ENCODE assay signal across 17 mouse cellular contexts in the genomic region with DNA sequence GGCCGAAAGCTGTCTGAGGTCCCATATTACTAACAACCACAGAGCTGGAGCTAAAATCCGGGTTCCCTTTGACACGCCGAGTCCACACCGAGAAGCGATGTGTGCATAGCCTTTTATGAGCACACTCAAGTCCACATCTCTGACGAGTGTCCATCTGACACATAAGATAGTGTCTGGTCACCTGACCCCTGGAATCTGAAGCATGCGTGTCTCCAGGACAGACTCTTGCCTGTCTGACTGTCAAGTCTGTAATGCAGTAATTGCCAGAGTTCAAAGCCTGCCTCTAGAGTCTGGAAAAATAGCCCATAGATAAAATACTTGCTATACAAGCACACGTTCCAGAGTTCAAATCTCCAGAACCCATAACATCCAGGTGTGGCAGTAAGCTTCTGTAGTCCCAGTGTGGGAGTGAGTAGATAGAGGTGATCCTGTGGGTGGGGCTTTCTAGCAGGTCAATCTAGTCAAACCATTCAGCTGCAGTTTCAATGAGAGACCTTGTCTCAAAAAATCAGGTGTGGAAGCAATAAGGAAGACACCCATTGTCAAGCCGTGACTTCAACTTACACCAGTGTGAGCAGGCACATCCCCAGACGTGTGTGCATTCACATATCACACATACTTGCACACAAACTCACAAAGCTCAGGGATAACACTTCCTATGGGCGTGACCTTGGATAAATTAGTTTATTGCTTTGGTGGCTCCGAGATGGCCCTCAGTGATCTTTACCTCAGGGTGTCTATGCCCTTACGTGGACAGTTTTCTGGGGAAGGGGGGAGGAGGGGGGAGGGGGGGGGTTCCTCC. TPM values are rescaled to one million over a fixed set of nuclear protein-coding genes. Genes with fewer than 3 reads are reported as not detected.
DNase-seq lines count a peak whose midpoint lies in the region; ATAC-seq and TF ChIP-seq lines count a peak whose summit lies in the region.
"Had no signal": no experiment of that assay in that cellular context is flagged by ENCODE, and none has a peak within 500 bp of the region (broad histone marks: within the 10 kb centered on the region; RNA-seq: fewer than 3 reads in every experiment).

No protein-coding gene starts in this region.

- H3K4me2 ChIP-seq in heart, postnatal 0 days (ENCODE audit: low read depth, low read length), result no peak overlapping the region
- peak overlapping the region; percentile 32; the same call in 1 of the 2 replicates for H3K4me2 ChIP-seq in CH12.LX (ENCODE audit: insufficient read depth, low read depth, poor library complexity, severe bottlenecking)
- H3K4me2 ChIP-seq in liver, postnatal 0 days (ENCODE audit: low read depth, low read length), result no peak overlapping the region
- H3K4me2 ChIP-seq in forebrain, embryonic 12.5 days, result no peak overlapping the region
- H3K4me2 ChIP-seq: embryonic facial prominence, embryonic 15.5 days; hindbrain, embryonic 15.5 days; limb, embryonic 13.5 days; lung, embryonic 14.5 days had no signal

- no peak for TF ChIP-seq RAD21 in CH12.LX (IDR thresholded peaks at IDR 0.05; ENCODE audit: low read depth, low read length)

- peak overlapping the region; percentile 31; the same call in 1 of the 2 replicates for H3K27ac ChIP-seq in cerebellum, adult 2 months (ENCODE audit: insufficient read depth, low read length)
- no peak overlapping the region for H3K27ac ChIP-seq in heart, postnatal 0 days (ENCODE audit: low read depth)
- H3K27ac ChIP-seq in CH12.LX (ENCODE audit: insufficient read depth, low read depth), result no peak overlapping the region
- peak overlapping the region; percentile 66; the same call in 1 of the 2 replicates for H3K27ac ChIP-seq in liver, postnatal 0 days (ENCODE audit: low read depth)
- no peak overlapping the region for H3K27ac ChIP-seq in forebrain, embryonic 12.5 days
- H3K27ac ChIP-seq: embryonic facial prominence, embryonic 15.5 days; hindbrain, embryonic 15.5 days; limb, embryonic 13.5 days; midbrain, embryonic 10.5 days; stomach, postnatal 0 days had no signal

- no peaks in the 10 kb centered on the region for H3K27me3 ChIP-seq in cerebellum, adult 2 months (ENCODE audit: control insufficient read depth, insufficient read depth, low read length)
- no peaks in the 10 kb centered on the region for H3K27me3 ChIP-seq in heart, postnatal 0 days (ENCODE audit: control insufficient read depth, insufficient read depth, low read length)
- no peaks in the 10 kb centered on the region for H3K27me3 ChIP-seq in CH12.LX (replicated peaks)
- H3K27me3 ChIP-seq in liver, postnatal 0 days (ENCODE audit: insufficient read depth, low read length), result no peaks in the 10 kb centered on the region
- H3K27me3 ChIP-seq in forebrain, embryonic 12.5 days, result no peaks in the 10 kb centered on the region
- H3K27me3 ChIP-seq: embryonic facial prominence, embryonic 15.5 days; hindbrain, embryonic 15.5 days; limb, embryonic 13.5 days had no signal

- dilution Hi-C loops in CH12.LX (cut with MboI; ENCODE audit: extremely low pct_ligation_motif_present, extremely low pct_unique_long_range_greater_than_20kb, low sequenced_read_pairs), result no loop called here

- TF ChIP-seq EP300 in heart, postnatal 0 days (IDR thresholded peaks at IDR 0.05; ENCODE audit: low read depth), result no peak
- TF ChIP-seq EP300 in CH12.LX (IDR thresholded peaks at IDR 0.05; ENCODE audit: low read length), result no peak
- TF ChIP-seq EP300 in liver, postnatal 0 days (IDR thresholded peaks at IDR 0.05; ENCODE audit: low read depth), result no peak

- WGBS in cerebellum, adult 2 months, result 92% methylated on average over 14 of the region's 14 CpGs
- 53% methylated on average over 14 of the region's 14 CpGs for WGBS in heart, postnatal 0 days
- WGBS in liver, postnatal 0 days (ENCODE audit: insufficient replicate concordance), result 76% methylated on average over 13 of the region's 14 CpGs
- WGBS in forebrain, embryonic 12.5 days, result 88% methylated on average over 14 of the region's 14 CpGs

- no peak overlapping the region for H3K4me3 ChIP-seq in cerebellum, adult 2 months (replicated peaks; ENCODE audit: insufficient read depth, low read depth, low read length)
- H3K4me3 ChIP-seq in heart, postnatal 0 days (ENCODE audit: low read depth, low read length), result no peak overlapping the region
- no peak overlapping the region for H3K4me3 ChIP-seq in CH12.LX (replicated peaks in 1 of 3; ENCODE audit: low read depth in 2 of 3, low read length in 2 of 3, poor library complexity in 1 of 3)
- H3K4me3 ChIP-seq in liver, postnatal 0 days (ENCODE audit: low read depth, low read length), result no peak overlapping the region
- H3K4me3 ChIP-seq in forebrain, embryonic 12.5 days (replicated peaks), result no peak overlapping the region
- H3K4me3 ChIP-seq: embryonic facial prominence, embryonic 15.5 days; hindbrain, embryonic 15.5 days; limb, embryonic 13.5 days; midbrain, embryonic 10.5 days had no signal

- peaks cover 3% of the 10 kb centered on the region for H3K4me1 ChIP-seq in cerebellum, adult 2 months (ENCODE audit: control insufficient read depth, insufficient read depth, low read length)
- H3K4me1 ChIP-seq in heart, postnatal 0 days (ENCODE audit: control insufficient read depth, insufficient read depth), result no peaks in the 10 kb centered on the region
- peaks cover 5 to 22% of the 10 kb centered on the region in 2 experiments for H3K4me1 ChIP-seq in CH12.LX (ENCODE audit: control insufficient read depth in 1 of 2, insufficient read depth in 2 of 2)
- H3K4me1 ChIP-seq in liver, postnatal 0 days (ENCODE audit: insufficient read depth), result peaks cover 14% of the 10 kb centered on the region
- no peaks in the 10 kb centered on the region for H3K4me1 ChIP-seq in forebrain, embryonic 12.5 days
- H3K4me1 ChIP-seq: embryonic facial prominence, embryonic 15.5 days; hindbrain, embryonic 15.5 days; limb, embryonic 13.5 days had no signal

- H3K79me2 ChIP-seq in CH12.LX (replicated peaks; ENCODE audit: control insufficient read depth, extremely low read depth, insufficient read depth, poor library complexity, severe bottlenecking), result no peaks in the 10 kb centered on the region

- in situ Hi-C loops in CH12.LX (cut with MboI; ENCODE audit: low pct_ligation_motif_present, low pct_unique_long_range_greater_than_20kb, low sequenced_read_pairs), result loop anchor here (10.0 to 25.0 kb wide), 2 partner anchors 65 to 287 kb away; partner anchors contain the start of gene Trp53inp2

- no peaks in the 10 kb centered on the region for H3K9me3 ChIP-seq in heart, postnatal 0 days (replicated peaks; ENCODE audit: control insufficient read depth, low read length)
- no peaks in the 10 kb centered on the region for H3K9me3 ChIP-seq in CH12.LX (replicated peaks; ENCODE audit: low read length)
- H3K9me3 ChIP-seq in liver, postnatal 0 days (ENCODE audit: low read length), result no peaks in the 10 kb centered on the region
- no peaks in the 10 kb centered on the region for H3K9me3 ChIP-seq in forebrain, embryonic 12.5 days
- H3K9me3 ChIP-seq: embryonic facial prominence, embryonic 15.5 days; hindbrain, embryonic 15.5 days; limb, embryonic 13.5 days; midbrain, embryonic 10.5 days had no signal

- H3K36me3 ChIP-seq in heart, postnatal 0 days (replicated peaks; ENCODE audit: control insufficient read depth, insufficient read depth, low read length), result no peaks in the 10 kb centered on the region
- H3K36me3 ChIP-seq in CH12.LX (replicated peaks in 1 of 2; ENCODE audit: control insufficient read depth in 1 of 2, insufficient read depth in 1 of 2, low read length in 1 of 2), result no peaks in the 10 kb centered on the region
- H3K36me3 ChIP-seq in liver, postnatal 0 days (replicated peaks; ENCODE audit: insufficient read depth, low read length), result no peaks in the 10 kb centered on the region
- no peaks in the 10 kb centered on the region for H3K36me3 ChIP-seq in forebrain, embryonic 12.5 days (replicated peaks)
- H3K36me3 ChIP-seq: embryonic facial prominence, embryonic 15.5 days; hindbrain, embryonic 15.5 days; limb, embryonic 13.5 days; midbrain, embryonic 10.5 days had no signal

- no peak for TF ChIP-seq CTCF in cerebellum, adult 2 months (IDR thresholded peaks at IDR 0.05; ENCODE audit: borderline replicate concordance, insufficient read depth, low read depth, low read length)
- no peak for TF ChIP-seq CTCF in heart, postnatal 0 days (IDR thresholded peaks at IDR 0.05; ENCODE audit: low read depth)
- no peak for TF ChIP-seq CTCF in CH12.LX (conservative IDR thresholded peaks at IDR 0.05 in 1 of 2, IDR thresholded peaks at IDR 0.05 in 1 of 2; ENCODE audit: low read depth in 2 of 2, low read length in 2 of 2)
- TF ChIP-seq CTCF in liver, postnatal 0 days (IDR thresholded peaks at IDR 0.05; ENCODE audit: low read depth), result no peak

- H3K9ac ChIP-seq in heart, postnatal 0 days (replicated peaks; ENCODE audit: low read depth, low read length), result no peak overlapping the region
- no peak overlapping the region for H3K9ac ChIP-seq in CH12.LX (ENCODE audit: insufficient read depth, low read depth)
- H3K9ac ChIP-seq in liver, postnatal 0 days (replicated peaks), result no peak overlapping the region
- H3K9ac ChIP-seq in forebrain, embryonic 12.5 days, result no peak overlapping the region
- H3K9ac ChIP-seq: embryonic facial prominence, embryonic 15.5 days; forebrain, postnatal 0 days; hindbrain, embryonic 15.5 days; limb, embryonic 13.5 days; lung, embryonic 14.5 days had no signal

- TF ChIP-seq POLR2A in cerebellum, adult 2 months (IDR thresholded peaks at IDR 0.05; ENCODE audit: borderline replicate concordance, insufficient read depth, low read length), result no peak
- no peak for TF ChIP-seq POLR2A in CH12.LX (IDR thresholded peaks at IDR 0.05; ENCODE audit: low read depth, low read length)

- peak; percentile 55; the same call in 1 of the 2 replicates for ATAC-seq in heart, postnatal 0 days (ENCODE audit: insufficient read depth, low read depth)
- no peak; the same call in 1 of the 2 replicates for ATAC-seq in liver, postnatal 0 days
- no peak for ATAC-seq in forebrain, embryonic 12.5 days (ENCODE audit: low FRiP score)
- ATAC-seq: activated CD4-positive, CD25-positive, alpha-beta regulatory T cell, adult 4 months; forebrain, postnatal 0 days had no signal

- no peak for DNase-seq in cerebellum, adult 2 months
- DNase-seq in cerebellum, postnatal 10 days, result no peak
- DNase-seq in heart, postnatal 0 days (ENCODE audit: low spot score), result no peak
- no peak for DNase-seq in heart, adult 18-20 months
- DNase-seq in CH12.LX (ENCODE audit: extremely low read depth), result no peak
- no peak for DNase-seq in liver, postnatal 0 days
- no peak for DNase-seq in lung, adult 18-20 months
- DNase-seq: cerebellum, adult 11 months; forebrain, postnatal 0 days; lung, embryonic 14.5 days had no signal

RNA-seq across cellular contexts. Expression of gene Ahcy, which starts 25.9 kb away (rescaled TPM):
- polyA plus RNA-seq in cerebellum, adult 2 months (2012; rRNA removed), result 40.4 and 41.1 TPM in 2 replicates
- total RNA-seq in heart, postnatal 0 days (2014; rRNA removed; ENCODE audit: low replicate concordance), result 52.2 and 91.8 TPM in 2 replicates
- 18.7 and 18.9 TPM in 2 replicates for polyA plus RNA-seq in heart, postnatal 0 days (2015; fragmentation: Nextera tagmentation; extraction: Ambion mirVana)
- total RNA-seq in heart, adult 18-20 months (2021), result 10 to 100 TPM; 10.4 to 16.4 TPM
- total RNA-seq in CH12.LX (2012; rRNA removed) (514 and 556 TPM in 2 replicates), CH12.LX (2014; rRNA removed) (529 and 543 TPM in 2 replicates)
- polyA plus RNA-seq in CH12.LX (2012; ENCODE audit: insufficient read length, low read depth), result 364 and 444 TPM in 2 replicates
- polyA plus RNA-seq in liver, postnatal 0 days (2015; fragmentation: Nextera tagmentation; extraction: Ambion mirVana), result 224 and 247 TPM in 2 replicates
- 61.2 and 62.6 TPM in 2 replicates for polyA plus RNA-seq in forebrain, embryonic 12.5 days (2016; fragmentation: Nextera tagmentation; extraction: Ambion mirVana)

RNA-seq across cellular contexts. Expression of gene Itch, which starts 33.1 kb away (rescaled TPM):
- 28.9 and 30.6 TPM in 2 replicates for polyA plus RNA-seq in cerebellum, adult 2 months (2012; rRNA removed)
- total RNA-seq in heart, postnatal 0 days (2014; rRNA removed; ENCODE audit: low replicate concordance), result 28.8 and 31.9 TPM in 2 replicates
- 19.9 and 20.5 TPM in 2 replicates for polyA plus RNA-seq in heart, postnatal 0 days (2015; fragmentation: Nextera tagmentation; extraction: Ambion mirVana)
- total RNA-seq in heart, adult 18-20 months (2021), result 10 to 100 TPM; 22.9 to 27.0 TPM
- total RNA-seq in CH12.LX (2012; rRNA removed) (28.5 and 31.1 TPM in 2 replicates), CH12.LX (2014; rRNA removed) (46.6 and 51.4 TPM in 2 replicates)
- 23.0 and 25.3 TPM in 2 replicates for polyA plus RNA-seq in CH12.LX (2012; ENCODE audit: insufficient read length, low read depth)
- 10.6 and 12.7 TPM in 2 replicates for polyA plus RNA-seq in liver, postnatal 0 days (2015; fragmentation: Nextera tagmentation; extraction: Ambion mirVana)
- polyA plus RNA-seq in forebrain, embryonic 12.5 days (2016; fragmentation: Nextera tagmentation; extraction: Ambion mirVana), result 62.8 and 69.2 TPM in 2 replicates

Comparison
In these comparisons a context has a peak if more than half of its experiments do, and no peak if none do; other contexts are left out.
1. H3K27ac ChIP-seq: peak in cerebellum, adult 2 months (single experiment) and liver, postnatal 0 days (single experiment); none in heart, postnatal 0 days (single experiment), CH12.LX (single experiment) and forebrain, embryonic 12.5 days (single experiment).